Mouse (Mus musculus) adrenal gland, postnatal 0 days (tissue): ENCODE data around the gene Olfr1367. TPM values are rescaled to one million over a fixed set of nuclear protein-coding genes. Genes with fewer than 3 reads are reported as not detected.

Experiments
- microRNA-seq: library from miRNA; unstranded; fragments of <30 nt; microRNA quantifications from one replicate; pipeline ENCODE4, GENCODE M21; 2016; ENCODE audit warnings: borderline replicate concordance; ENCODE audit not compliant: insufficient number of aligned reads
- polyA plus RNA-seq: library from polyadenylated mRNA; unstranded; fragments of >200 nt; fragmentation: Nextera tagmentation; extraction: Ambion mirVana; gene quantifications from 2 replicates; pipeline ENCODE4 v1.2.1, GENCODE M21; 2015

Olfr1367 gene
- polyA plus RNA-seq: not detected in 2 replicates

GRCm38 (mm10) chr13:21346610-21347009, at the start of gene Olfr1367:
Gene Olfr1367 (plus strand): TSS chr13:21346910.

GRCm38 (mm10) chr13:21311926-21312325, 34.8 kb upstream of the Olfr1367 start, which contains the start of gene Gpx6:
Gene Gpx6 (plus strand): TSS chr13:21312125.

GRCm38 (mm10) chr13:21362621-21363248, 16.0 kb downstream of the Olfr1367 start, which contains the start of gene Zscan12:
Gene Zscan12 (plus strand): TSS chr13:21362820.

Small RNA genes within 50 kb of the gene (microRNA-seq; reads per million reads assigned to microRNA genes)
- gene Mir6942: not detected

Other genes with a start within 250 kb of the Olfr1367 start
- gene Olfr1369-ps1, start 235.4 kb upstream of the Olfr1367 start, polyA plus RNA-seq: 0.05 TPM in 1 of 2 replicates, not detected in the other
- gene Olfr263, start 217.3 kb upstream of the Olfr1367 start, polyA plus RNA-seq: not detected in 2 replicates
- not detected in 2 replicates for gene Olfr1368, start 201.0 kb upstream of the Olfr1367 start, polyA plus RNA-seq
- gene Trim27, start 167.5 kb upstream of the Olfr1367 start, polyA plus RNA-seq: 53.2 and 64.8 TPM in 2 replicates
- gene Gpx5, start 54.2 kb upstream of the Olfr1367 start, polyA plus RNA-seq: not detected in 2 replicates
- 0.39 and 0.66 TPM in 2 replicates for gene Gpx6, start 34.8 kb upstream of the Olfr1367 start, polyA plus RNA-seq
- 7.4 and 7.8 TPM in 2 replicates for gene Zscan12, start 15.9 kb downstream of the Olfr1367 start, polyA plus RNA-seq
- gene Zkscan3, start 55.8 kb downstream of the Olfr1367 start, polyA plus RNA-seq: 48.8 and 70.7 TPM in 2 replicates
- 1.1 and 2.0 TPM in 2 replicates for gene Pgbd1, start 94.1 kb downstream of the Olfr1367 start, polyA plus RNA-seq
- gene Zscan26, start 106.8 kb downstream of the Olfr1367 start, polyA plus RNA-seq: 16.3 and 24.7 TPM in 2 replicates
- gene Nkapl, start 121.6 kb downstream of the Olfr1367 start, polyA plus RNA-seq: 2.3 and 2.4 TPM in 2 replicates
- gene Zkscan4, start 132.0 kb downstream of the Olfr1367 start, polyA plus RNA-seq: 3.8 and 4.9 TPM in 2 replicates
- not detected in 2 replicates for gene Gm10065, start 132.5 kb downstream of the Olfr1367 start, polyA plus RNA-seq
- gene AK157302, start 148.3 kb downstream of the Olfr1367 start, polyA plus RNA-seq: 0.35 and 0.41 TPM in 2 replicates
- gene Gm11273, start 154.5 kb downstream of the Olfr1367 start, polyA plus RNA-seq: 6.0 and 10.4 TPM in 2 replicates
- gene Zkscan8, start 184.2 kb downstream of the Olfr1367 start, polyA plus RNA-seq: 2.2 and 2.6 TPM in 2 replicates
- not detected in 2 replicates for gene Olfr1366, start 195.9 kb downstream of the Olfr1367 start, polyA plus RNA-seq
- gene Olfr1535, start 213.0 kb downstream of the Olfr1367 start, polyA plus RNA-seq: not detected in 2 replicates
- not detected in 2 replicates for gene Olfr1364, start 234.8 kb downstream of the Olfr1367 start, polyA plus RNA-seq